ENCODE assay signal across 8 mouse cellular contexts in the genomic region with DNA sequence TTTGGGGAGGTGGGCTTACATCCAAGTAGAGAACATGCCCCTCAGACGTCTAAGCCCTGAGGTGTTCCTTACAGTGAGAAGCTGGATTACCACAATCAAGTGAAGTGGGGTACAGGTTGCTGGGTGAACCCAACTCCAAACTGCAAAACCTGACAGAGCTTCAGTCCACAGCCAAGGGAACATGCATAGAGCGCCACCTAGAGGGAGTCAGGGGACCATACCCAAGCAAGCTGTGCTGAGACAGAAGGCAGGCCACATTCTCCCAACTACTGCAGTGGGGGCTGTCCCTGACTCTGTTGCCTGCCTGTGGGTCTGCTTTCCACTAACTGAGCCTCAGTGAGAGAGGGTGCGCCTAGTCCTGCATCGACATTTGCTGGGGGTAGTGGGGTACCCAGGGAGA. TPM values are rescaled to one million over a fixed set of nuclear protein-coding genes. Genes with fewer than 3 reads are reported as not detected.
DNase-seq lines count a peak whose midpoint lies in the region; ATAC-seq and TF ChIP-seq lines count a peak whose summit lies in the region.

No protein-coding gene starts in this region.

- ATAC-seq in forebrain, embryonic 12.5 days (ENCODE audit: low FRiP score), result peak; percentile 45
- peak; percentile 17 to 39; a peak in 2 of 4 replicates for ATAC-seq in hematopoietic stem cell, adult 5-6 weeks (replicated peaks in 1 of 2; ENCODE audit: insufficient read depth in 1 of 2, low FRiP score in 2 of 2, low TSS enrichment in 1 of 2, low read depth in 1 of 2, poor library complexity in 2 of 2, severe bottlenecking in 2 of 2)
- ATAC-seq in lung, embryonic 14.5 days (ENCODE audit: insufficient read depth), result peak; percentile 52; the same call in 1 of the 2 replicates

- H3K27me3 ChIP-seq in forebrain, embryonic 12.5 days, result peaks cover 7% of the 10 kb centered on the region; the same call in 1 of the 2 replicates
- no peaks in the 10 kb centered on the region for H3K27me3 ChIP-seq in lung, embryonic 14.5 days (ENCODE audit: insufficient read depth, low read length)

- no peaks in the 10 kb centered on the region for H3K4me1 ChIP-seq in ES-E14 (ENCODE audit: control insufficient read depth in 2 of 2, insufficient read depth in 2 of 2, low read length in 2 of 2, poor library complexity in 1 of 2)
- H3K4me1 ChIP-seq in forebrain, embryonic 12.5 days, result peaks cover 3% of the 10 kb centered on the region; the same call in 1 of the 2 replicates
- H3K4me1 ChIP-seq in lung, embryonic 14.5 days (ENCODE audit: insufficient read depth), result peaks cover 6% of the 10 kb centered on the region
- no peaks in the 10 kb centered on the region for H3K4me1 ChIP-seq in olfactory bulb, adult 2 months (ENCODE audit: control insufficient read depth, insufficient read depth, low read length)

- peak; percentile 58 for DNase-seq in ES-E14 (ENCODE audit: low read depth, low spot score)
- DNase-seq in adipocyte (ENCODE audit: low spot score), result peak; percentile 66
- peak; percentile 62 for DNase-seq in layer of hippocampus, adult 8-10 months (ENCODE audit: low spot score in 2 of 2)
- DNase-seq in lung, embryonic 14.5 days, result peak; percentile 85
- no peak for DNase-seq in spleen, adult 12 weeks (ENCODE audit: low spot score)

- H3K4me3 ChIP-seq in ES-E14 (ENCODE audit: insufficient read depth in 1 of 2, low read depth in 1 of 2, low read length in 2 of 2, poor library complexity in 1 of 2, severe bottlenecking in 1 of 2), result no peak overlapping the region
- no peak overlapping the region for H3K4me3 ChIP-seq in forebrain, embryonic 12.5 days (replicated peaks)
- no peak overlapping the region for H3K4me3 ChIP-seq in lung, embryonic 14.5 days (ENCODE audit: low read depth, low read length)
- no peak overlapping the region for H3K4me3 ChIP-seq in olfactory bulb, adult 2 months (ENCODE audit: insufficient read depth, low read depth, low read length)

- no peak for TF ChIP-seq POLR2A in olfactory bulb, adult 2 months (IDR thresholded peaks at IDR 0.05; ENCODE audit: insufficient read depth, low read depth, low read length)

- no peak overlapping the region for H3K9ac ChIP-seq in ES-E14 (ENCODE audit: insufficient read depth, low read depth, low read length, poor library complexity, severe bottlenecking)
- H3K9ac ChIP-seq in forebrain, embryonic 12.5 days, result no peak overlapping the region
- no peak overlapping the region for H3K9ac ChIP-seq in lung, embryonic 14.5 days

- H3K36me3 ChIP-seq in ES-E14 (ENCODE audit: control insufficient read depth, insufficient read depth, low read length, poor library complexity, severe bottlenecking), result no peaks in the 10 kb centered on the region
- H3K36me3 ChIP-seq in forebrain, embryonic 12.5 days (replicated peaks), result no peaks in the 10 kb centered on the region
- H3K36me3 ChIP-seq in lung, embryonic 14.5 days (ENCODE audit: insufficient read depth), result no peaks in the 10 kb centered on the region

- no peaks in the 10 kb centered on the region for H3K9me3 ChIP-seq in ES-E14 (ENCODE audit: control insufficient read depth, insufficient read depth, low read depth, low read length)
- no peaks in the 10 kb centered on the region for H3K9me3 ChIP-seq in forebrain, embryonic 12.5 days
- no peaks in the 10 kb centered on the region for H3K9me3 ChIP-seq in lung, embryonic 14.5 days (ENCODE audit: low read depth, low read length)

- WGBS in forebrain, embryonic 12.5 days, result 22% methylated on average over 4 of the region's 4 CpGs
- WGBS in lung, embryonic 14.5 days, result 23% methylated on average over 4 of the region's 4 CpGs
- 27% methylated on average over 4 of the region's 4 CpGs for WGBS in olfactory bulb, adult 2 months

- TF ChIP-seq CTCF in lung, embryonic 14.5 days (IDR thresholded peaks at IDR 0.05; ENCODE audit: low read depth), result peak; percentile 92
- peak; percentile 54; the same call in 1 of the 2 replicates for TF ChIP-seq CTCF in olfactory bulb, adult 2 months (IDR thresholded peaks at IDR 0.05; ENCODE audit: insufficient read depth, low read depth, low read length)

- no peak overlapping the region for H3K27ac ChIP-seq in ES-E14 (ENCODE audit: insufficient read depth, low read depth, low read length, poor library complexity, severe bottlenecking)
- no peak overlapping the region for H3K27ac ChIP-seq in forebrain, embryonic 12.5 days
- peak overlapping the region; percentile 71; the same call in 1 of the 2 replicates for H3K27ac ChIP-seq in lung, embryonic 14.5 days (ENCODE audit: low read depth)
- no peak overlapping the region for H3K27ac ChIP-seq in olfactory bulb, adult 2 months (ENCODE audit: insufficient read depth, low read depth, low read length)

- in situ Hi-C loops in ES-E14 (cut with MboI; ENCODE audit: low sequenced_read_pairs in 2 of 2, unreplicated experiment in 2 of 2), result loop anchor here in 1 of 2 experiments (25.0 kb wide), 1 partner anchor 256 kb away; the partner anchor contains the start of gene Rgs5

- H3K4me2 ChIP-seq in forebrain, embryonic 12.5 days, result no peak overlapping the region
- H3K4me2 ChIP-seq in lung, embryonic 14.5 days, result no peak overlapping the region

TF ChIP-seq in ES-E14, 5 proteins besides CTCF, POLR2A, EP300 and RAD21:
- TF ChIP-seq ZC3H11A (IDR thresholded peaks at IDR 0.05; ENCODE audit: borderline replicate concordance, low read depth, low read length) (peak; percentile 29; the same call in 1 of the 2 replicates), CHD2 (IDR thresholded peaks at IDR 0.05; ENCODE audit: low read depth, low read length) (no peak)
TF ChIP-seq in ES-E14: peak in this region for 1.

RNA-seq across cellular contexts. Expression of gene Ccdc190, which starts 10.4 kb away (rescaled TPM):
- 0.40 and 0.63 TPM in 2 replicates for total RNA-seq in ES-E14 (2012; rRNA removed)
- polyA plus RNA-seq in forebrain, embryonic 12.5 days (2016; fragmentation: Nextera tagmentation; extraction: Ambion mirVana), result 0.36 and 0.77 TPM in 2 replicates
- total RNA-seq in hematopoietic stem cell, adult 5-6 weeks (2017), result 0.50 TPM in 1 of 2 replicates, not detected in the other
- total RNA-seq in layer of hippocampus, adult 8-10 months (2022), result 10 to 100 TPM; 26.7 to 32.0 (median 27.5) TPM
- polyA plus RNA-seq in lung, embryonic 14.5 days (2014; fragmentation: Nextera tagmentation; extraction: Ambion mirVana), result 0.20 TPM in 1 of 2 replicates, not detected in the other
- not detected in 2 replicates for polyA plus RNA-seq in olfactory bulb, adult 2 months (2012; ENCODE audit: insufficient read depth, insufficient read length, low replicate concordance, missing spikeins)

RNA-seq across cellular contexts. Expression of gene Hsd17b7, which starts 51.0 kb away (rescaled TPM):
- total RNA-seq in ES-E14 (2012; rRNA removed), result 14.6 and 14.7 TPM in 2 replicates
- 17.7 and 20.9 TPM in 2 replicates for polyA plus RNA-seq in forebrain, embryonic 12.5 days (2016; fragmentation: Nextera tagmentation; extraction: Ambion mirVana)
- total RNA-seq in hematopoietic stem cell, adult 5-6 weeks (2017), result 4.3 and 8.7 TPM in 2 replicates
- 10 to 100 TPM; 14.9 to 19.0 (median 17.0) TPM for total RNA-seq in layer of hippocampus, adult 8-10 months (2022)
- 11.2 and 13.5 TPM in 2 replicates for polyA plus RNA-seq in lung, embryonic 14.5 days (2014; fragmentation: Nextera tagmentation; extraction: Ambion mirVana)
- not detected in 2 replicates for polyA plus RNA-seq in olfactory bulb, adult 2 months (2012; ENCODE audit: insufficient read depth, insufficient read length, low replicate concordance, missing spikeins)

Comparison
In these comparisons a context has a peak if more than half of its experiments do, and no peak if none do; other contexts are left out.
1. RNA of gene Ccdc190, which starts 10.4 kb away (total RNA-seq): 26.7 to 32.0 TPM in layer of hippocampus, adult 8-10 months; 0.40 to 0.63 TPM in ES-E14 and 0.50 TPM in hematopoietic stem cell, adult 5-6 weeks; every median in the first group is over 10 times any median in the second.
2. Peak in every context shown above with its lines, with median percentiles within 50 percentile points of each other: ATAC-seq.